Mouse (Mus musculus) heart, postnatal 10 days (tissue): Measurements from ENCODE around the gene Gli3. TPM values are rescaled to one million over a fixed set of nuclear protein-coding genes. Genes with fewer than 3 reads are reported as not detected.
A peak's percentile ranks its signal among the peaks of the same experiment; 100 is the strongest.

Experiments used
- DNase-seq, 2 experiments: peaks; one replicate each; pipeline ENCODE4 v3.0.0; 2021
- intact Hi-C: fragments of 180-260 bp; cut with DNase I; formaldehyde crosslinking; loops from one replicate; pipeline ENCODE4 v1.15.1; 2025
- total RNA-seq, 2 experiments: library from RNA; stranded (reverse); gene quantifications; 2 replicates each; pipeline ENCODE4 v1.2.3; 2021

Gli3 gene
- 1 to 10 TPM; 8.6 to 9.8 TPM for total RNA-seq

GRCm38 (mm10) chr13:15462830-15463491 is at the start of gene Gli3:
Gene Gli3, plus strand, starts transcription at chr13:15463235.
- peak; percentile 77 to 83 for DNase-seq
- intact Hi-C loops = no loop called here

GRCm38 (mm10) chr13:15421182-15421750 is 41.8 kb upstream of the Gli3 start:
- intact Hi-C loops = no loop called here
- peak in 1 of 2 experiments; percentile 5 for DNase-seq

GRCm38 (mm10) chr13:15442002-15442401 is 21.0 kb upstream of the Gli3 start:
- DNase-seq = no peak
- intact Hi-C loops = no loop called here

GRCm38 (mm10) chr13:15444312-15444711 is 18.7 kb upstream of the Gli3 start:
- DNase-seq = no peak
- intact Hi-C loops = no loop called here

- DNase-seq = no peak
- intact Hi-C loops = no loop called here
Observed at GRCm38 (mm10) chr13:15445591-15445990, 17.4 kb upstream of the Gli3 start.

- no peak for DNase-seq
- intact Hi-C loops = no loop called here
Observed at GRCm38 (mm10) chr13:15446004-15446403, 17.0 kb upstream of the Gli3 start.

- intact Hi-C loops = no loop called here
- no peak for DNase-seq
Observed at GRCm38 (mm10) chr13:15446782-15447564, 16.1 kb upstream of the Gli3 start.

GRCm38 (mm10) chr13:15450941-15451340 is 12.1 kb upstream of the Gli3 start:
- intact Hi-C loops = no loop called here
- no peak for DNase-seq

GRCm38 (mm10) chr13:15457841-15458240 is 5.2 kb upstream of the Gli3 start:
- DNase-seq = no peak
- intact Hi-C loops = no loop called here

- intact Hi-C loops = no loop called here
- DNase-seq = no peak
Observed at GRCm38 (mm10) chr13:15461926-15462325, 1.1 kb upstream of the Gli3 start.

GRCm38 (mm10) chr13:15463492-15464080 is 551 bp downstream of the Gli3 start:
- DNase-seq = peak; percentile 65 to 70
- intact Hi-C loops = no loop called here

- DNase-seq = peak; percentile 54
- intact Hi-C loops = no loop called here
Observed at GRCm38 (mm10) chr13:15464081-15464526, 1.1 kb downstream of the Gli3 start.

GRCm38 (mm10) chr13:15464741-15465250 is 1.8 kb downstream of the Gli3 start:
- intact Hi-C loops = no loop called here
- peak in 1 of 2 experiments; percentile 9 for DNase-seq

GRCm38 (mm10) chr13:15466496-15466895 is 3.5 kb downstream of the Gli3 start:
- intact Hi-C loops = no loop called here

GRCm38 (mm10) chr13:15467409-15467808 is 4.4 kb downstream of the Gli3 start:
- DNase-seq = no peak
- intact Hi-C loops = no loop called here

More at GRCm38 (mm10) chr13:15466496-15466895, 3.5 kb downstream of the Gli3 start:
- no peak for DNase-seq

- DNase-seq = no peak
- intact Hi-C loops = no loop called here
Observed at GRCm38 (mm10) chr13:15468421-15468820, 5.4 kb downstream of the Gli3 start.

GRCm38 (mm10) chr13:15470056-15470455 is 7.0 kb downstream of the Gli3 start:
- no peak for DNase-seq
- intact Hi-C loops = no loop called here

- DNase-seq = no peak
- intact Hi-C loops = no loop called here
Observed at GRCm38 (mm10) chr13:15472712-15473111, 9.7 kb downstream of the Gli3 start.

GRCm38 (mm10) chr13:15474393-15474792 is 11.4 kb downstream of the Gli3 start:
- no peak for DNase-seq
- intact Hi-C loops = no loop called here

- DNase-seq = no peak
- intact Hi-C loops = no loop called here
Observed at GRCm38 (mm10) chr13:15486033-15486891, 23.2 kb downstream of the Gli3 start.
